Mouse (Mus musculus): ENCODE results near the gene 2300002M23Rik.

DNA sequence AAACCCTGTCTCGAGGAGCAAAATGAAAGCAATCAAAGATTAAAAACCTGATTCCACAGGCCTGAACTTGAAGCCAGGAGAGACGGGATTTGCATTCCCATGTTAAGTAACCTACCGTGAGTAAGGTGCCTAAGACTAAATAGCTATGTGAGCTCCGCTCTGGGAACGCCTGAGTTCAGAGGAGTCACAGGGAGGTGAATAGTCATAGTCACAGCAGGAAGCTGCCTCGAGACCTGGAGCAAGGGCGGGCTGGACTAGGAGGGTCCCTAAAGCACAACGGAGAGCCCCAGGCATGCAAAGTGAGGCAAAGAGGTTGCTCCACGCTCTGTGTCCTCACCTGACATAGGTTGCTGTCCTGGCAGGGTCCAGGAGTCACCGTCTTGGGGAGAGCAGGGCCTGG, 27.7 kb upstream of the 2300002M23Rik start:
- TF ChIP-seq EP300 (IDR thresholded peaks at IDR 0.05; ENCODE audit: insufficient read depth, low read depth, low read length) = no peak
- no peak for TF ChIP-seq POLR2A (IDR thresholded peaks at IDR 0.05; ENCODE audit: insufficient read depth, low read depth, low read length)
- no peak for TF ChIP-seq CTCF (IDR thresholded peaks at IDR 0.05)
